Comparison of ENCODE assay signal across 23 mouse cellular contexts in genomic region chr10:69478831-69479230, GRCm38 (mm10).
"Had no signal": no experiment of that assay in that cellular context is flagged by ENCODE, and none has a peak within 500 bp of the region (broad histone marks: within the 10 kb centered on the region; RNA-seq: fewer than 3 reads in every experiment).

No protein-coding gene starts in this region.

- DNase-seq: kidney, adult 8-10 months; kidney, postnatal 10 days; kidney, postnatal 36 days; layer of hippocampus, adult 9-11 months; liver; lung, adult 18-20 months; lung, postnatal 10 days; lung, postnatal 36 days; right cerebral cortex, postnatal 14 days; right cerebral cortex, postnatal 4 days; thymus, adult 2 months; thymus, postnatal 14 days had no signal

- ATAC-seq: liver, embryonic 12.5 days; midbrain, embryonic 13.5 days; midbrain, embryonic 16.5 days had no signal

- H3K27me3 ChIP-seq: kidney, embryonic 15.5 days; limb, embryonic 13.5 days; liver, embryonic 12.5 days; liver, embryonic 15.5 days; lung, embryonic 15.5 days; megakaryocyte, embryonic 14.5 days; midbrain, embryonic 13.5 days had no signal

- H3K4me3 ChIP-seq: kidney, embryonic 15.5 days; limb, embryonic 10.5 days; limb, embryonic 13.5 days; liver, embryonic 12.5 days; liver, embryonic 15.5 days; lung, embryonic 15.5 days; megakaryocyte, embryonic 14.5 days; midbrain, embryonic 10.5 days; midbrain, embryonic 13.5 days had no signal

- H3K27ac ChIP-seq: kidney, embryonic 15.5 days; limb, embryonic 10.5 days; limb, embryonic 13.5 days; liver, embryonic 12.5 days; liver, embryonic 15.5 days; lung, embryonic 15.5 days; midbrain, embryonic 10.5 days; midbrain, embryonic 13.5 days; stomach, postnatal 0 days had no signal

- H3K9ac ChIP-seq: kidney, embryonic 15.5 days; limb, embryonic 13.5 days; liver, embryonic 12.5 days; liver, embryonic 15.5 days; lung, embryonic 15.5 days; midbrain, embryonic 13.5 days had no signal

- H3K9me3 ChIP-seq: kidney, embryonic 15.5 days; limb, embryonic 10.5 days; limb, embryonic 13.5 days; liver, embryonic 12.5 days; liver, embryonic 15.5 days; lung, embryonic 15.5 days; midbrain, embryonic 10.5 days; midbrain, embryonic 13.5 days had no signal

- H3K4me2 ChIP-seq: kidney, embryonic 15.5 days; limb, embryonic 13.5 days; liver, embryonic 12.5 days; liver, embryonic 15.5 days; lung, embryonic 15.5 days; midbrain, embryonic 13.5 days had no signal

- H3K4me1 ChIP-seq: kidney, embryonic 15.5 days; limb, embryonic 10.5 days; limb, embryonic 13.5 days; liver, embryonic 12.5 days; liver, embryonic 15.5 days; lung, embryonic 15.5 days; megakaryocyte, embryonic 14.5 days; midbrain, embryonic 10.5 days; midbrain, embryonic 13.5 days had no signal

- H3K36me3 ChIP-seq: kidney, embryonic 15.5 days; limb, embryonic 10.5 days; limb, embryonic 13.5 days; liver, embryonic 12.5 days; liver, embryonic 15.5 days; lung, embryonic 15.5 days; midbrain, embryonic 10.5 days; midbrain, embryonic 13.5 days had no signal
